Mouse (Mus musculus) heart, postnatal 25 days (tissue): ENCODE results near the gene Wbp1. TPM values are rescaled to one million over a fixed set of nuclear protein-coding genes. Genes with fewer than 3 reads are reported as not detected.

Experiments used
- DNase-seq: peaks from one replicate; pipeline ENCODE4 v3.0.0; 2022; ENCODE audit warnings: low spot score
- intact Hi-C: fragments of 180-260 bp; cut with DNase I; formaldehyde crosslinking; loops from one replicate; pipeline ENCODE4 v1.15.1; 2025
- microRNA-seq: library from miRNA; unstranded; fragments of <30 nt; microRNA quantifications from one replicate; pipeline ENCODE4 v1.2.0, GENCODE M21; 2022
- total RNA-seq, 2 experiments: library from RNA; stranded (reverse); gene quantifications; 2 replicates each; pipeline ENCODE4 v1.2.3; 2021

Gene Wbp1
- total RNA-seq, 2 experiments from 2014 or later, result 72.5 to 74.0 TPM

DNA sequence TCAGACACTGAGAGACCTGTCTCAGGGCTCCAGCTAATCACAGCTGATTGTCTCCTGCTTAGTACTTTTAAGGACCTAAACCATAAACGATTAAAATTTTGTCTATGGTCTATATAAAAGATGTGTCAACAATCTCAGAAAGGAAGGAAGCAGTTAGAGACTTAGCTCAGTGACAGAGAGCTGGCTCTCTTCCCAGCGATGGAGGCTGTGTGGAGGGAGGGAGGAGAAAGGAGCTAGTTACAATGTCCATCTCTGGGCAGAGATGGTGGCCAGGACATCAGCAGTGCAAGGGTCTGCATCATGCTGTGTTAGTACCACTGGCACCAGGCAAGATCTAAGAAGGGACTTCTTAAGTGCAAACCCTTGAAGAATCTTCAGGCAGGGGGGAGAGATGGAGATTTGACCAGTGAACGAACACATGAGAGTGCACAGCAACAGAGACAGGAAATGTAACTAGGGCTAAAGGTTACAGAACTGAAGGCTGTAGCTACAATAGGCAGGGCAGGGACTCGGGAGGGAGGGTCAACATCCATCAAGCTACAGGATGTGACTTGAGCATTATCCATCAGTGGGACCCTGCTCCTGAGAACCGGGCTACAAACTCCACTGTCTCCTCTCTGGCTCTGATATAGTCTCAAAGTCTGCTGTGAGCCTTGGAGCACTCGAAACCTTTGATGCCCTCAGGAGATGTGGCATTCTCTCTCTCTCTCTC, 28.8 kb downstream of the Wbp1 start:
- intact Hi-C loops, result no loop called here
- DNase-seq, result no peak

DNA sequence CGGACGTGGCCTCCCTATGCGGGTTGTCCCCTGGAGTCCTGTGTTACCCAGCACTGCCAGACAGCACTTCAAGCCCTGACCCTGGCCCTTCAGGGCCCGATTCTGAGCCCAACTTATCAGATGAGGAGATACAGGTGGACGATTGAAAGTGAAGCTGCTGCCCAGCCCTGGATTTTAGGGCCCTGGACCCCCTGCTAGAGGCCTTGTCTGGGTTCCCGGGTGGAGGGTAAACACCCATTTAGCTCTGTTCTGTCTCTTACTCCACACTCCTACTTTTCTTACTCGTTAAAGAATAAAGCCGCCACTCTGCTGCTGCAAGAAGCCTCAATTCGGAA, 33.5 kb downstream of the Wbp1 start:
- intact Hi-C loops, result no loop called here
- DNase-seq, result no peak

DNA sequence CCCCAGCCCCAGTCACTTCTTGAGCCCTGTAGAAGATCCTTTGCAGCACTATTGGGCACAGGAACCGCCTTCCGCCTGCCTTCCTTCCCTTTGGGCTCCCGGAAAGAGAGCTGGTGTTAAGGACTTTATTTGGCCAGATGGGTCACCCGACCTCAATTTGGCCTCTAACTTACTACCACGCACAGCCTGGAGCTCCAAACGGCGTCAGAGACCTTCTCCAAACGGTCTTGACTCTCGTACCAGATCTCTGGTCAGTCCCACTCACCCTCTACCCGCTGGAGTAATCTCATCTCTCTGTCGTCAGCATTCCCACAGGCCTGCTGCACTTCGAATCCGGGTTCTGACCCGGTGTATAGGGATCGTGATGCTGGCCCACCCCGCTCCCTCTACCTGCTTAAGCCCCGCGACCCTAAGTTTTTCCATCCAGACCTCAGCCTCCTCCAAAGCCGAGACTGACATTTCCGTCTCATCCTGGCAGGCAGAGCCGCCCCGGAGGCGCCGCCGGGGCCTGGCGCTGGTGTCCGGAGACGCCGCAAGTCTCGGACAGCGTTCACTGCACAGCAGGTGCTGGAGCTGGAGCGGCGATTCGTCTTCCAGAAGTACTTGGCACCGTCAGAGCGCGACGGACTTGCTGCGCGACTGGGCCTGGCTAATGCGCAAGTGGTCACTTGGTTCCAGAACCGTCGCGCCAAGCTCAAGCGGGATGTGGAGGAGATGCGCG, 34.0 kb downstream of the Wbp1 start:
- no peak for DNase-seq
- intact Hi-C loops, result no loop called here

DNA sequence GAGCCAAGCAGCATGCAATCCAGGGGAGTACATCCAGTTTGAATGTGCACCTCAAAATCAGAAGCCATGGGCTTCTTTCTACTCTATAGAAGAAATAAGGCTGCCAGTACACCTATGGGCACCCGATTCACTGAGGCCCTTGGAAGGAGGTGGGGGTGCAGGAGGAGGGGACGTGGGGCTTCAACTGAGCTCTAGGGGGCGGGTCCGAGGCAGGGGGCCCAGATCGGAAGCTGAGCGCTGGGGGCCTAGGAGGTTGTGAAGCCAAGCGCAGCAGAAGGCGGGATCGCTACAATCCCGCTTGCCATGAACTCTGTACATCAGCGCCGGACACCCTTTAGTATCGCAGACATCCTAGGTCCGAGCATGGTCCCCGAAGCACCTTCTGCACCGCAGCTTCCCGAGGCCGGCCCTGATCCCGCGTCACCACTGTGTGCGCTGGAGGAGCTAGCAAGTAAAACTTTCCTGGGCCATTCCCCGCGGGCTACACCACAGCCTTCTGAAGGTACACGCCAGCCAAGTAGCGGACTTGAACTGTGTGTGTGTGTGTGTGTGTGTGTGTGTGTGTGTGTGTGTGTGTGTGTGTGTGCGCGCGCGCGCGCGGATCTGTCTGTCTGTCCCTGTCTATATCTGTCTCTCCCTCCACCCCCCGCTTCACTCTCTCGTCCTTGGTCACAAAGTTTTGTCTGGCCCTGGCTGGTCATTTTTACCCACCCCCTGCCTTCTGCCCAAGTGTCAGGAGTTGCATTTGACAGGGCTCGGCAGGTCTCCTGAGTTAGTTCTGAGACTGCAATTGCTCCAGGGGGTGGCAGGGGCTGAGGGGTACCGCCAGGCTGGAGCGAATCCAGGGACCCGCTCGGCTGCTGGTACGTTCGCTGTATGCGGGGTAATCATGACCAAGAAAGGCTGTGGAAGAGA, 35.0 kb downstream of the Wbp1 start, which contains the start of gene Lbx2:
Gene Lbx2, plus strand, starts transcription at position 247 of the 915 bp plus-strand sequence.
- DNase-seq, result no peak
- intact Hi-C loops, result no loop called here

DNA sequence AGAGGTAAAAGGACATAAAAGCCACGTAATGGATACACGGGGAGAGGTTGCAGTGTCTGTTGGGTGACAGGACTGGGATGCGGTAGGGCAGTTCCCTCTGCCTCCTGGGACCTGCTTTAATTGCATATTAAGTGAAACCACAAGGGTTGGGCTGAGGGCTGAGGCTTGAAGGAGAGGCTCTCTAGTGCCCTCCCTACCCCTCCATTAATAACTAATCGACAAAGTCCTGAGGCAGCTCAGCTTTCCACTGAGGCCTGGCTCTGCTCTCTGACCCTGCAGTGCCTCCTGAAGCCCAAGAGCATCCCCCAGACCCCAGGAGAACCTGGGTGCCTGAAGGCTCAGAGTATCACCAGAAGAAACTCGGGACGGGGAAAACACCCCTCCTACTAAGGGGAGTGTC, 36.9 kb downstream of the Wbp1 start:
- DNase-seq, result no peak
- intact Hi-C loops, result no loop called here

DNA sequence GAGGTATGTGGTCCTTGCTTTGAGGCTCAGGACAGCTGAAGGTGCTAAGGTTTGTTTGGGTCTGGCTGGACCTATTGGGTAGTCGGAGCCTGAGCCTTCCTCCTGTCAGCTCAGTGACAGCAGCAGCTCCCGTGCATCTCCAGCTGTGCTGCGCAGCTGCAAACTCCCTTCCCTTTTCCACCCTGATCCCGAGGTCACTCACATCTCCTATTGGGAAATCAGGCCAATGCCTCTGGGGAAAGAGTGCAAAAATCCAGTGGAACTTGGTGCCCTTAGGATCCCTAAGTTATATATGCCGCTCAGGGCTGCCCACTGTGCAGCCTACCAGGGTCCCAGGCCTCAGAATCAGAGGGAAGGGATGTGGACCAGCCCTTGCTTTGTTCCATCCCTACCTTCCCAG, 37.9 kb downstream of the Wbp1 start:
- DNase-seq, result no peak
- intact Hi-C loops, result no loop called here

DNA sequence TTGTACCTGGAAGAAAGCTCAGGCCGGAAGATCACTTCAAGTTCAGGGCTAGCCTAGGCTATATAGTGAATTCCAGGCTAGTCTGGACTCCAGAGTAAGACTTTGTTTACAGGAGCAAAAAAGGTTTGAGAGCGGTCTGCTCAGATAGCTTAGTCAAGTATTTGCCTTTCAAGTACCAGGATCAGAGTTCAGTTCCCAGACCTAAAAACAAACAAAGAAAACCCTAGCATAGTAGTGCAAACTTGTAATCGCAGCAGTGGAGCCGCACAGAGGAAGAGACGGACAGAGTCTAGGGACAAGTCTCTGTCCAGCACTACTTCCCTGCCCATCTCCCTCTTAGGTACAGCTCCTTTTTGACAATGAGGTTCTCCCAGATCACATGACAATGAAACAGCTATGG, 41.1 kb downstream of the Wbp1 start:
- intact Hi-C loops, result no loop called here
- no peak for DNase-seq

DNA sequence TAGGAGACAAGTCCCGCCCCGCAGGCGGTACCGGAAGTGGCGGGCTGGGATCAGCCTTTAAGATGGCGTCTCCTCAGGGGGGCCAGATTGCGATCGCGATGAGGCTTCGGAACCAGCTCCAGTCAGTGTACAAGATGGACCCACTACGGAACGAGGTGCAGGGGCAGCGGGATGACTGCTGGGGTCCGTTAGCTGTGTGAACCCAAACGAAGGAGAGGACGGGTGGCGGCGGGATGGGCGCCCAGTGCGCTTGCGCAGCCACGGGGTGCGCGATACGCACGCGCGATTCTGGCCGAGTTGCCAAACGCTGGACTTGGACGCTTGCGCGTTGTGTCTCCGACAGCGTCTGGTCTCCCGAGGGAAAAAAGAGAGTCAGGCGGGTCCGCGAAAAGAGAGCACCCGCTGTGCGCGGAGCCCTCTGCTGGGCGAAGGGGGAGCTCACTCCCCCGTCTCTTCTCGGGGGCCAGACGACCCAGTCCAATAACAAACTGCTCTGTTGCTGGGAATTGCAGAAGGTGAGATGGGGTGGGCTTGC, 43.0 kb downstream of the Wbp1 start:
- DNase-seq, result peak; percentile 98
- intact Hi-C loops, result no loop called here

DNA sequence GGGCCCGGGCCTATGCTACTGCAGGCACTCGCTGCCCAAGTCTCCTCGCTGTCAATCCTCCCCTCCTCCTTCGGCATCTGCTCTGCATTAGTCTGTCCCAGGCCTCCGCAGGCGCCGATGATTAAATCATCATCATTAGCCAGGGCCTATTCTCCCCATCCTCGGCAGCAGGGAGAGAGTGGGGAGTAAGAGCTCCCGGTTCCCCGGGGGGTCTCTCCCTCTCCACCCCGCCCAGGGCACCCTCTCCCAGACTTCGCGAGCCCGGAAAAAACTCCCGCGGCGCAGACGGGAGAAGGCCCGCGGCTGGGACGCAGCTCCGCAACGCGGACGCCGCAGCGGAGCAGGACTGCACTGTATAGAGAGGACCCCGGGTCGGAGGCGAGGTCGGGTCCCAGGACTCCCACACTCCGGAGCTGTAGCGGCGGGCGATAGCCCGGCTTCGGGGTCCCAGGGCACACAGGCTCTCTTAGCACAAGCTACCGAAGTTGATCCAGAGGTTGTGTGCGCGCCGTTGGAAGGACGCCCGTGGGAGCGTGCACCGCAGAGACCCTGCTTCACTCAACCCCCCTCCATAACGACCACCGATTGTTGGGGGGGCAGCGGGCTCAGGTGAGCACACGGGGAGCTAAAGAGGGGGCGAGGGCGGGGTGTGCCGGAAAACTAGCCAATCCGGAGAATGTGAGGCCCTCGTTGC, 43.6 kb downstream of the Wbp1 start, which contains the start of gene Pcgf1:
Gene Pcgf1, plus strand, starts transcription at position 240 of the 694 bp plus-strand sequence.
- no peak for DNase-seq
- intact Hi-C loops, result loop anchor here (2.0 kb wide), 1 partner anchor 81 kb away; no protein-coding TSS in a partner anchor

DNA sequence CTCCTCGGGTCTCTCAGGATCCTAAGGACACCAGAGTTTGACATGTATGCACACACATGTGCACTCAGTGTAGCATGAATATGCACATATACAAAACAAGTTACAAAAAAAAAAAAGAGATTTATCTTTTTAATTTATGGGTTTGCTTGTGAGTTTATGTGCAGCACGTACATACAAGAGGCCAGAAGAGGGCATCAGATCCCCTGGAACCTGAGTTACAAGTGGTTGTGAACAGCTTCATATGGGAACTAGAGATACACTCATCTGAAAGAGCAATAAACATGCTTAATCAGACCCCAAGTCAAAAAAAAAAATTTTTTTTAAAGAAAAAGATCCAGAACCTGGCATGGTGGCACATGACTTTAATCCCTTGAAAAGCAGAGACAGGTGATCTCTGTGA, 46.4 kb downstream of the Wbp1 start:
- DNase-seq, result no peak
- intact Hi-C loops, result no loop called here

DNA sequence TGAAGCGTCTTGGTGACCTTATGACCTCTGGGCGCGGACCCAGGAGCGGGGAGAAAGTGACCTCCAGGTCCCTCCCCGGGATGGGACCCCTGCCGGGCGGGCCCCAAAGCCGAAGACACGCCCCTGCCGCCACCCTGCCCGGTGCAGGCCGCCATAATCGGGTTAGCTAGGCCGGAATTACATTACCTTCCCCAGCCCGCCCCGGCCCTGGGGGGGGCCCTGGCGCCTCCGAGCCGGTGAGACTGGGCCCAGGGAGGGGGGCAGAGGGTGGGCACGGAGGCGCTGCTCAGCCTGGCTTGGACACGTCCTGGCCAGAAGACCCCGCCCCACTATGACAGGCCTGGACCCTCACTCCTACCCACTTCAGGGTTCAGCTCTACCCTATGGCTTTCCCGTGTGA, 50.1 kb downstream of the Wbp1 start:
- no peak for DNase-seq
- intact Hi-C loops, result no loop called here

DNA sequence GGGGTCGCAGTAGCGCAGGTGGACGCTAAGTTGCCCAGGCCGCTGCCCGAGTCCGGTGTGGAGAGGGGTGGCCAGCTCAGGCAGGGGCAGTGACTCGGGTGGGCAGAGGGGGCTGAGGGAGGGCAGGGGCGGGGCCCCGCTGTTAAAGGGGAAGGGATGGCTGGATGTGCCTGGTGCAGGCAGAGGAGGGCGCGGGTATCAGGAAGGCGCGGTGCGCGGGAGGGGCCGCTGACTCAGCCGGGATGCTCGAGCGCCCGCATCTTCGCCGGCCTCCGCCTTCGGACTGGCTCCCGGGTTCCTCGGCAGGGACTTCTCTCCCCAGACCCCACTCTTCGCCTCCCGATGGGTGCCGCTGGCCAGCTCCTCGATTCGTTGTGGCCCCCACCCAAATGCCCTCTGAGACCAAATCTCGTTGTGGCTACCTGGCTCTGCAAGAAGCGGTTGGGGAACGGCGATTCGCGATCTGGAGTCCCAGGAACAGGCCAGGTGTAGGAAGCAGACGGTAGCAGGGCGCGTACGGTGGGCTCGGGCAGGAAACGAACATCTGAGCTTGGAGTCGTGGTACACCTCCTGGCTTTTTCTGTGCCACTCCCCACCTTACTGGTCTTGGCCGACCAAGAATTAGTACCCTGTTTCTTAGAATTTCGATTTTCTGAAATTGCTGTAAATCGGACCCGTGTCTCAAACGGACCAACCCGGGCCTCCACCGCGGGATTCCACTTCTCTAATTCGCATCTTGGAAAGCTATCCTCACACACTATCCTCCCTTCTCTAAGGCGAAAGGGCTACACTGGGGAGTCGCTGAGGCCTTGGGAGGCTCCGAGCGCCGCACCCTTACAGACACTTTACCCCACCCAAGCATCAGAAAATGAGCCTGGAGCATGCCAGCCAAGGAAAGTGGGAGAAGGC, 50.8 kb downstream of the Wbp1 start:
- intact Hi-C loops, result no loop called here
- DNase-seq, result no peak

DNA sequence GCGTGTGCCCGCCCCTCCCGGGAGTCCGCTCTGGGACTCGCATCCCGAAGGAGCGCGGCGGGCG, 51.3 kb downstream of the Wbp1 start, which contains the start of gene Tlx2:
Gene Tlx2, minus strand, starts transcription at position 47 of the 64 bp plus-strand sequence.
- DNase-seq, result no peak
- intact Hi-C loops, result no loop called here

DNA sequence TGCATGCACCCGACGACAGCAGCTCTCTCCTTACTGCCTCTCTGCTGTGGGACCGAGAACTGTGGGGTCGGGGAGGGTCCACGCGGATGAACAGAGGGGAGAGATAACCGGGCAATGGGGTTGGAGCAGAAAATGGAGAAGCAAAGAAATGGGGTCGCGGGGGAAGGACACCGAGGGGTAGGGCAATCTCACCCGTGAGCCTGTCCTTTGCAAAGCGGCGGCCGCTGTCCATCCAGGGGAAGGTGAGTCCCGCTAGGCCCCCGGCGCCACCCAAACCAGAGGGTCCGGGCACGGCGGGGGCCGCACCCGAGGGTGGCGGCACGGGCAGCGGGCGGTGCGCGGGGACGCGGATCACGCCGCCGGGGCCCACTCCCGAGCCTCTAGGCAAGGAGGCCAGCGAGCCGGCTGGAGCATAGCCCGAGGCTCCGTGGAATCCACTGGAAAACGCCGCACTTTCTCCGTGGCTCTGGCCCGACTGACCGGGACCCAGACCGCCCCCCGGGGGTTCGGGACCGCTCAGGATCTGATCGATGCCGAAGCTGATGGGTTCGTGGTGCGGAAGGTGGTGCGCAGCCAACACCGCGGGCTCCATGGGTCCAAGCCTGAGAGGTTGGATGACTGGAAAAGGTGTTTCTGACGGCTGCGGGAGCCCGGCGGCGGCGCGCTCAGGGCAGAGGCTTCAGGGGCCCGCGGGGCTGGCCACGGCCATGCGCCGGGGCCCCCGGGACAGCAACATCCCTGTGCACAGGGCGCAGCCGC, 51.7 kb downstream of the Wbp1 start:
- no peak for DNase-seq
- intact Hi-C loops, result no loop called here

Small RNAs within 50 kb of the gene (microRNA-seq; reads per million reads assigned to microRNA genes)
- gene Mir3470a, result not detected

Other genes starting within 250 kb of the Wbp1 start
- under 1 TPM; 0.34 to 0.47 TPM for gene Sema4f, start 181.8 kb downstream of the Wbp1 start, total RNA-seq
- gene M1ap, start 174.7 kb downstream of the Wbp1 start, total RNA-seq, result under 1 TPM in 1 of 2 experiments, not detected in 1; 0.17 TPM
- 1 to 10 TPM; 2.9 to 3.2 TPM for gene Dok1, start 88.1 kb downstream of the Wbp1 start, total RNA-seq
- gene Loxl3, start 87.4 kb downstream of the Wbp1 start, total RNA-seq, result 1 to 10 TPM; 2.0 to 4.2 TPM
- gene Aup1, start 67.0 kb downstream of the Wbp1 start, total RNA-seq, result 10 to 100 TPM; 65.5 to 73.0 TPM
- 10 to 100 TPM; 31.8 to 33.9 TPM for gene Htra2, start 66.3 kb downstream of the Wbp1 start, total RNA-seq
- gene Dqx1, start 63.7 kb downstream of the Wbp1 start, total RNA-seq, result under 1 TPM; 0.36 to 0.52 TPM
- gene Tlx2, start 51.3 kb downstream of the Wbp1 start, total RNA-seq, result not detected
- 1 to 10 TPM; 8.0 to 9.6 TPM for gene Pcgf1, start 43.7 kb downstream of the Wbp1 start, total RNA-seq
- gene Lbx2, start 35.2 kb downstream of the Wbp1 start, total RNA-seq, result 1 to 10 TPM; 1.3 TPM
- 1 to 10 TPM; 1.4 to 1.7 TPM for gene Ccdc142, start 20.0 kb downstream of the Wbp1 start, total RNA-seq
- gene Gm42688, start 19.9 kb downstream of the Wbp1 start, total RNA-seq, result 1 to 10 TPM in 1 of 2 experiments, under 1 TPM in 1; 0.99 to 1.6 TPM
- 100 to 1,000 TPM; 127 to 151 TPM for gene Mrpl53, start 12.5 kb downstream of the Wbp1 start, total RNA-seq
- gene Mogs, start 6.1 kb downstream of the Wbp1 start, total RNA-seq, result 1 to 10 TPM; 8.4 to 9.0 TPM
- gene Ino80b, start 3.9 kb upstream of the Wbp1 start, total RNA-seq, result 10 to 100 TPM in 1 of 2 experiments, 1 to 10 TPM in 1; 7.0 to 12.7 TPM
- 1 to 10 TPM; 2.8 to 5.4 TPM for gene Rtkn, start 13.9 kb upstream of the Wbp1 start, total RNA-seq
- gene Wdr54, start 34.8 kb upstream of the Wbp1 start, total RNA-seq, result 1 to 10 TPM; 1.0 to 2.3 TPM
- gene 1700003E16Rik, start 34.8 kb upstream of the Wbp1 start, total RNA-seq, result under 1 TPM in 1 of 2 experiments, not detected in 1; 0.17 TPM
- 100 to 1,000 TPM; 134 to 136 TPM for gene Dctn1, start 44.4 kb upstream of the Wbp1 start, total RNA-seq
- not detected for gene Slc4a5, start 98.3 kb upstream of the Wbp1 start, total RNA-seq
- gene Mthfd2, start 204.3 kb upstream of the Wbp1 start, total RNA-seq, result 1 to 10 TPM; 2.4 to 2.6 TPM
- 10 to 100 TPM; 24.9 to 25.0 TPM for gene Mob1a, start 204.5 kb upstream of the Wbp1 start, total RNA-seq
- 100 to 1,000 TPM; 371 to 393 TPM for gene Bola3, start 227.6 kb upstream of the Wbp1 start, total RNA-seq